ENCODE assay signal across 8 mouse cellular contexts in the genomic region with DNA sequence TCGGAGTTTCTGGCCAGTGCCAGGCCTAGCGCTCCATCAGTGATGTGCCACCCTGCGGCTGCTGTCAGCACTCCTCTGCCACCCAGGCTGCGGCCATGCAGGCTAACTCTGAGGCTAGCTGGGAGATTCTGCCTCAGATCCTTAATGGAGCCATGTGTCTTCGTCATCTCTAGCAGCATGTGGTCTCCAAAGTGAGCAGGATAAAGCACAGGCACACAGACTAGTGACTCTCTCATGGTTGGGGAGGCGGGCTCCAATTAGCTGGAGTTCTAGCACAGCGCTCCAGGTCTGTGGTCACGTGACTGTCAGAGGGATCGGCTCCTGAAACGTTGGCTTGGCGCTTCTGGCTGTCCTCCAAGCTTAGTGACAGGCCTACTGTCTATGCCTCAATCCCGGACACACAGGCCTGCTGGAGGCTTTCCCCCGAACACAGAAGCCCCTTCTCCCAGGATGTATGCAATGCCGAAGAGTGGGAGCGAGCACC.
DNase-seq lines count a peak whose midpoint lies in the region; ATAC-seq and TF ChIP-seq lines count a peak whose summit lies in the region.

No protein-coding gene starts in this region.

- H3K27me3 ChIP-seq in erythroblast, embryonic 14.5 days (ENCODE audit: control insufficient read depth), result no peaks in the 10 kb centered on the region
- H3K27me3 ChIP-seq in heart, embryonic 10.5 days (ENCODE audit: insufficient read depth, poor library complexity, severe bottlenecking), result no peaks in the 10 kb centered on the region
- no peaks in the 10 kb centered on the region for H3K27me3 ChIP-seq in liver, embryonic 15.5 days
- no peaks in the 10 kb centered on the region for H3K27me3 ChIP-seq in intestine, postnatal 0 days (replicated peaks; ENCODE audit: control insufficient read depth, insufficient read depth, low read length)

- H3K27ac ChIP-seq in heart, embryonic 10.5 days, result peak overlapping the region; percentile 79
- peak overlapping the region; percentile 100 for H3K27ac ChIP-seq in liver, embryonic 15.5 days (replicated peaks)
- H3K27ac ChIP-seq in intestine, postnatal 0 days (ENCODE audit: low read depth, low read length), result no peak overlapping the region

- H3K4me2 ChIP-seq in liver, embryonic 15.5 days, result peak overlapping the region; percentile 5; the same call in 1 of the 2 replicates
- no peak overlapping the region for H3K4me2 ChIP-seq in intestine, postnatal 0 days (replicated peaks; ENCODE audit: low read depth)

- no peak for ATAC-seq in erythroblast, adult 5-6 weeks (replicated peaks; ENCODE audit: low FRiP score, poor library complexity, severe bottlenecking)
- ATAC-seq in liver, embryonic 15.5 days (ENCODE audit: insufficient read depth), result no peak
- ATAC-seq in intestine, postnatal 0 days, result no peak

- DNase-seq in brain, embryonic 14.5 days (ENCODE audit: low read depth), result peak; percentile 94
- no peak for DNase-seq in heart, embryonic 10.5 days (ENCODE audit: low spot score)
- no peak for DNase-seq in gastrocnemius, postnatal 25 days
- no peak for DNase-seq in thymus, adult 18-20 months

- peak overlapping the region; percentile 19 for H3K4me3 ChIP-seq in erythroblast, embryonic 14.5 days (replicated peaks)
- H3K4me3 ChIP-seq in heart, embryonic 10.5 days, result no peak overlapping the region
- no peak overlapping the region for H3K4me3 ChIP-seq in liver, embryonic 15.5 days (replicated peaks)
- no peak overlapping the region for H3K4me3 ChIP-seq in intestine, postnatal 0 days (ENCODE audit: low read depth, low read length)

- peak overlapping the region; percentile 76 for H3K9ac ChIP-seq in liver, embryonic 15.5 days
- H3K9ac ChIP-seq in intestine, postnatal 0 days (ENCODE audit: low read depth, low read length), result no peak overlapping the region

- WGBS in heart, embryonic 10.5 days, result 65% methylated on average over 15 of the region's 15 CpGs
- 81% methylated on average over 15 of the region's 15 CpGs for WGBS in liver, embryonic 15.5 days (ENCODE audit: insufficient replicate concordance)
- WGBS in intestine, postnatal 0 days, result 78% methylated on average over 15 of the region's 15 CpGs

- H3K4me1 ChIP-seq in erythroblast, embryonic 14.5 days (ENCODE audit: control insufficient read depth), result peaks cover 98% of the 10 kb centered on the region
- peaks cover 49% of the 10 kb centered on the region for H3K4me1 ChIP-seq in heart, embryonic 10.5 days
- peaks cover 93% of the 10 kb centered on the region for H3K4me1 ChIP-seq in liver, embryonic 15.5 days (replicated peaks)
- H3K4me1 ChIP-seq in intestine, postnatal 0 days (replicated peaks; ENCODE audit: control insufficient read depth, insufficient read depth, low read length), result peaks cover 19% of the 10 kb centered on the region

- no peaks in the 10 kb centered on the region; the same call in 1 of the 2 replicates for H3K9me3 ChIP-seq in erythroblast, embryonic 14.5 days (ENCODE audit: control insufficient read depth, low read length)
- H3K9me3 ChIP-seq in heart, embryonic 10.5 days, result no peaks in the 10 kb centered on the region
- no peaks in the 10 kb centered on the region for H3K9me3 ChIP-seq in liver, embryonic 15.5 days (replicated peaks)
- no peaks in the 10 kb centered on the region for H3K9me3 ChIP-seq in intestine, postnatal 0 days (ENCODE audit: control insufficient read depth)

- peaks cover 88% of the 10 kb centered on the region for H3K36me3 ChIP-seq in erythroblast, embryonic 14.5 days (ENCODE audit: control insufficient read depth)
- 0 out of 2 replicates have a peak, but pooled peaks cover 4% of the 10 kb centered on the region for H3K36me3 ChIP-seq in heart, embryonic 10.5 days
- H3K36me3 ChIP-seq in liver, embryonic 15.5 days (replicated peaks), result peaks cover 35% of the 10 kb centered on the region
- H3K36me3 ChIP-seq in intestine, postnatal 0 days (ENCODE audit: control insufficient read depth, insufficient read depth), result no peaks in the 10 kb centered on the region

- no peak for TF ChIP-seq POLR2A in brain, embryonic 14.5 days (IDR thresholded peaks at IDR 0.05; ENCODE audit: borderline replicate concordance, extremely low read depth, insufficient read depth, insufficient read length, poor library complexity, severe bottlenecking)

- no peak for TF ChIP-seq CTCF in brain, embryonic 14.5 days (IDR thresholded peaks at IDR 0.05; ENCODE audit: borderline replicate concordance, extremely low read depth, insufficient read depth, insufficient read length)
- TF ChIP-seq CTCF in intestine, postnatal 0 days (IDR thresholded peaks at IDR 0.05; ENCODE audit: low read depth), result no peak
